Mouse (Mus musculus): ENCODE results near the gene Amer2. TPM values are rescaled to one million over a fixed set of nuclear protein-coding genes. Genes with fewer than 3 reads are reported as not detected.

The Amer2 gene
- total and polyA plus RNA-seq, 3 experiments = not detected

- in situ Hi-C loops (cut with MboI; ENCODE audit: low pct_ligation_motif_present, low pct_unique_long_range_greater_than_20kb, low sequenced_read_pairs) = no loop called here
- no peak overlapping the region for H3K27ac ChIP-seq (ENCODE audit: insufficient read depth, low read depth)
- dilution Hi-C loops (cut with MboI; ENCODE audit: extremely low pct_ligation_motif_present, extremely low pct_unique_long_range_greater_than_20kb, low sequenced_read_pairs) = no loop called here
Measured at GRCm38 (mm10) chr14:60384269-60384668, 11.2 kb downstream of the Amer2 start.

DNA sequence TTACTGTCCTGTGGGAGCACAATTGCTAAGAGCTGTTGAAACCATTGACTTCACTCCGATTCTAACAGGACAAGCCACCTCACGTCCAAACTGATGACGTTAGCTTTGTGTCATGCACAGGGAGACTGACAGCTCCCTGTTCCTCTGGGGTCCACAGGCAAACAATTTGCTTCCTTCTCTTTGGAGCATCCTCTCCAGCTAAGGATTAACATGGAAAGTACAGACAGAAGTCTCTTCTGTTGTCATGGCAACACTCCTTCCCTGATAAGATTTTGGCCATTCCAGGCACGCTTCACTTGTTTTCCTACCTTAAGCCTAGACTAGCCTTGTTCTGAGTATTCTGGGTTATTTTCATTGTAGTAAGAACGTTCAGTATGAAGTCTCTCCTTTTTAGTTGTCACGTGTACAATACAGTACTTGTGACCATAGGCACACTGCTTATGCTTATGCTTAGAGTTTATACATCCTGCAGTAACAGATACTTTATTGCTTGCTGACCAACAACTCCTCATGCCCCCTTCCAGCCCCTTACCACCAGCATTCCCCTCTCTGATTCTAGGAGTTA, 12.1 kb downstream of the Amer2 start:
- Histone ChIP-seq H3K27ac (ENCODE audit: insufficient read depth, low read depth) (no peak overlapping the region), H3K36me3 (replicated peaks in 1 of 2; ENCODE audit: control insufficient read depth in 1 of 2, insufficient read depth in 1 of 2, low read length in 1 of 2) (no peaks in the 10 kb centered on the region), H3K79me2 (replicated peaks; ENCODE audit: control insufficient read depth, extremely low read depth, insufficient read depth, poor library complexity, severe bottlenecking) (no peaks in the 10 kb centered on the region), H3K9ac (ENCODE audit: insufficient read depth, low read depth) (no peak overlapping the region), H3K4me2 (ENCODE audit: insufficient read depth, low read depth, poor library complexity, severe bottlenecking) (no peak overlapping the region), H3K9me3 (replicated peaks; ENCODE audit: low read length) (no peaks in the 10 kb centered on the region), H3K4me1 (ENCODE audit: control insufficient read depth in 1 of 2, insufficient read depth in 2 of 2) (no peaks in the 10 kb centered on the region), H3K4me3 (replicated peaks in 1 of 3; ENCODE audit: low read depth in 2 of 3, low read length in 2 of 3, poor library complexity in 1 of 3) (no peak overlapping the region), H3K27me3 (replicated peaks) (no peaks in the 10 kb centered on the region)
- dilution Hi-C loops (cut with MboI; ENCODE audit: extremely low pct_ligation_motif_present, extremely low pct_unique_long_range_greater_than_20kb, low sequenced_read_pairs) = no loop called here
- TF ChIP-seq TBP (conservative IDR thresholded peaks at IDR 0.05; ENCODE audit: low read depth, low read length) (no peak), RAD21 (IDR thresholded peaks at IDR 0.05; ENCODE audit: low read depth, low read length) (no peak), UBTF (IDR thresholded peaks at IDR 0.05; ENCODE audit: low read depth, low read length) (no peak), NRF1 (IDR thresholded peaks at IDR 0.05; ENCODE audit: low read depth, low read length) (no peak), HCFC1 (IDR thresholded peaks at IDR 0.05; ENCODE audit: low read depth, low read length) (no peak), KAT2A (IDR thresholded peaks at IDR 0.05; ENCODE audit: insufficient replicate concordance, low read length) (no peak), MXI1 (IDR thresholded peaks at IDR 0.05; ENCODE audit: low read depth, low read length) (no peak), MAX (IDR thresholded peaks at IDR 0.05; ENCODE audit: low read length) (no peak), ZKSCAN1 (IDR thresholded peaks at IDR 0.05; ENCODE audit: borderline replicate concordance, low read depth, low read length) (no peak), CHD2 (IDR thresholded peaks at IDR 0.05; ENCODE audit: low read length) (no peak), POLR2A (IDR thresholded peaks at IDR 0.05; ENCODE audit: low read depth, low read length) (no peak), EP300 (IDR thresholded peaks at IDR 0.05; ENCODE audit: low read length) (no peak), E2F4 (IDR thresholded peaks at IDR 0.05; ENCODE audit: insufficient replicate concordance, low read depth, low read length) (no peak), IRF4 (IDR thresholded peaks at IDR 0.05; ENCODE audit: low read depth, low read length) (no peak), ETS1 (conservative IDR thresholded peaks at IDR 0.05; ENCODE audit: low read depth, low read length) (no peak), ZC3H11A (IDR thresholded peaks at IDR 0.05; ENCODE audit: low read depth, low read length) (no peak), CTCF (conservative IDR thresholded peaks at IDR 0.05 in 1 of 2, IDR thresholded peaks at IDR 0.05 in 1 of 2; ENCODE audit: low read depth in 2 of 2, low read length in 2 of 2) (no peak), GABPA (IDR thresholded peaks at IDR 0.05; ENCODE audit: insufficient replicate concordance, low read depth, low read length) (no peak), USF2 (conservative IDR thresholded peaks at IDR 0.05; ENCODE audit: low read depth, low read length) (no peak), NELFE (IDR thresholded peaks at IDR 0.05; ENCODE audit: low read depth, low read length) (no peak)
- in situ Hi-C loops (cut with MboI; ENCODE audit: low pct_ligation_motif_present, low pct_unique_long_range_greater_than_20kb, low sequenced_read_pairs) = no loop called here
- DNase-seq (ENCODE audit: extremely low read depth) = no peak

More at GRCm38 (mm10) chr14:60384269-60384668, 11.2 kb downstream of the Amer2 start:
- no peaks in the 10 kb centered on the region for H3K27me3 ChIP-seq (replicated peaks)
- no peak overlapping the region for H3K9ac ChIP-seq (ENCODE audit: insufficient read depth, low read depth)
- no peaks in the 10 kb centered on the region for H3K9me3 ChIP-seq (replicated peaks; ENCODE audit: low read length)
- H3K79me2 ChIP-seq (replicated peaks; ENCODE audit: control insufficient read depth, extremely low read depth, insufficient read depth, poor library complexity, severe bottlenecking) = no peaks in the 10 kb centered on the region
- TF ChIP-seq CHD1 (IDR thresholded peaks at IDR 0.05; ENCODE audit: low read depth, low read length) (no peak), MYC (IDR thresholded peaks at IDR 0.05; ENCODE audit: low read depth, low read length) (no peak), GABPA (IDR thresholded peaks at IDR 0.05; ENCODE audit: insufficient replicate concordance, low read depth, low read length) (no peak), TBP (conservative IDR thresholded peaks at IDR 0.05; ENCODE audit: low read depth, low read length) (no peak), MXI1 (IDR thresholded peaks at IDR 0.05; ENCODE audit: low read depth, low read length) (no peak), MAZ (IDR thresholded peaks at IDR 0.05; ENCODE audit: low read depth, low read length) (no peak), KAT2A (IDR thresholded peaks at IDR 0.05; ENCODE audit: insufficient replicate concordance, low read length) (no peak), RAD21 (IDR thresholded peaks at IDR 0.05; ENCODE audit: low read depth, low read length) (no peak), PAX5 (IDR thresholded peaks at IDR 0.05; ENCODE audit: low read length) (no peak), BHLHE40 (IDR thresholded peaks at IDR 0.05; ENCODE audit: low read depth, low read length) (no peak), ZC3H11A (IDR thresholded peaks at IDR 0.05; ENCODE audit: low read depth, low read length) (no peak)
- H3K4me1 ChIP-seq (ENCODE audit: control insufficient read depth in 1 of 2, insufficient read depth in 2 of 2) = no peaks in the 10 kb centered on the region
- H3K4me2 ChIP-seq (ENCODE audit: insufficient read depth, low read depth, poor library complexity, severe bottlenecking) = no peak overlapping the region
- no peak overlapping the region for H3K4me3 ChIP-seq (replicated peaks in 1 of 3; ENCODE audit: low read depth in 2 of 3, low read length in 2 of 3, poor library complexity in 1 of 3)
- H3K36me3 ChIP-seq (replicated peaks in 1 of 2; ENCODE audit: control insufficient read depth in 1 of 2, insufficient read depth in 1 of 2, low read length in 1 of 2) = no peaks in the 10 kb centered on the region
- no peak for DNase-seq (ENCODE audit: extremely low read depth)

All from CH12.LX (cell line).